ENCODE assay signal across 9 mouse cellular contexts in the genomic region with DNA sequence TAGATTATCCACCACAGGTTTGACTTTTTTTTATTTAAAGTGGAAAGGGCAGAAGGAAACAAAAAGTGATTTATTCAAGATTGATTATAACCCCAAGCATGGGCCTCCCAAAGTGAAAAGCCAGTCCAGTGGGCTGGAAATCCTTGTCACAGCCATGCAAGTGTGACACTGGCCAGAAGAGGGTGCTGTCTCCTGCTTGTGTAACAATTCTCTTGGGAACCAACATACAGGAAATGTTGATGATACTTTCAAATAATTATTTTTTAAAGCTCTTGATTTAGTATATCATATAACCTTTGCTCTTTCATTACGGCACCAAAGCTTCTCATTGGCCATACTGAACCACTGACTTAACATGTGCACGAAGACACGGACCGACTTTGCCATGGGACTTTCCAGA. TPM values are rescaled to one million over a fixed set of nuclear protein-coding genes. Genes with fewer than 3 reads are reported as not detected.
DNase-seq lines count a peak whose midpoint lies in the region; ATAC-seq lines count a peak whose summit lies in the region.
"Had no signal": no experiment of that assay in that cellular context is flagged by ENCODE, and none has a peak within 500 bp of the region (broad histone marks: within the 10 kb centered on the region; RNA-seq: fewer than 3 reads in every experiment).

No protein-coding gene starts in this region.

- 80% methylated on average over 4 of the region's 4 CpGs for WGBS in hindbrain, embryonic 10.5 days
- 77% methylated on average over 4 of the region's 4 CpGs for WGBS in hindbrain, embryonic 13.5 days

- H3K27ac ChIP-seq in hindbrain, embryonic 10.5 days, result no peak overlapping the region
- no peak overlapping the region for H3K27ac ChIP-seq in hindbrain, embryonic 13.5 days
- H3K27ac ChIP-seq: neural tube, embryonic 12.5 days had no signal

- peak; percentile 51 for DNase-seq in hindbrain, embryonic 10.5 days (ENCODE audit: low spot score)
- DNase-seq in ES-CJ7 (ENCODE audit: low read depth, low spot score), result peak; percentile 63
- peak; percentile 30 for DNase-seq in c-Kit-negative CD71-positive TER-119-positive erythroid progenitor cells, embryonic 14.5 days (ENCODE audit: low read depth, low spot score)
- DNase-seq in gastrocnemius, postnatal 36 days, result peak; percentile 25 to 42
- DNase-seq in layer of hippocampus, postnatal 25 days (ENCODE audit: extremely low spot score in 1 of 2, low spot score in 1 of 2), result peak; percentile 64 to 86
- peak; percentile 59 for DNase-seq in mesoderm, embryonic 11.5 days (ENCODE audit: low read depth, low spot score)
- peak; percentile 78 for DNase-seq in testis, postnatal 10 days (ENCODE audit: low spot score)

- no peak for ATAC-seq in hindbrain, embryonic 13.5 days (ENCODE audit: low FRiP score)

- H3K4me1 ChIP-seq in hindbrain, embryonic 10.5 days (replicated peaks), result no peaks in the 10 kb centered on the region
- H3K4me1 ChIP-seq in hindbrain, embryonic 13.5 days (replicated peaks), result no peaks in the 10 kb centered on the region
- H3K4me1 ChIP-seq: neural tube, embryonic 12.5 days had no signal

- H3K4me2 ChIP-seq in hindbrain, embryonic 13.5 days, result no peak overlapping the region
- H3K4me2 ChIP-seq: neural tube, embryonic 12.5 days had no signal

- no peak overlapping the region for H3K4me3 ChIP-seq in hindbrain, embryonic 10.5 days
- no peak overlapping the region for H3K4me3 ChIP-seq in hindbrain, embryonic 13.5 days
- H3K4me3 ChIP-seq: neural tube, embryonic 12.5 days had no signal

- no peak overlapping the region for H3K9ac ChIP-seq in hindbrain, embryonic 13.5 days
- H3K9ac ChIP-seq: neural tube, embryonic 12.5 days had no signal

- intact Hi-C loops in gastrocnemius, postnatal 36 days (cut with DNase I), result loop anchor here (2.0 to 10.0 kb wide), 2 partner anchors 62 to 200 kb away; no protein-coding TSS in a partner anchor

- H3K27me3 ChIP-seq in hindbrain, embryonic 10.5 days (ENCODE audit: insufficient read depth, poor library complexity, severe bottlenecking), result no peaks in the 10 kb centered on the region
- H3K27me3 ChIP-seq in hindbrain, embryonic 13.5 days, result no peaks in the 10 kb centered on the region
- H3K27me3 ChIP-seq: neural tube, embryonic 12.5 days had no signal

- no peaks in the 10 kb centered on the region for H3K9me3 ChIP-seq in hindbrain, embryonic 10.5 days
- H3K9me3 ChIP-seq in hindbrain, embryonic 13.5 days, result no peaks in the 10 kb centered on the region
- H3K9me3 ChIP-seq: neural tube, embryonic 12.5 days had no signal

- H3K36me3 ChIP-seq in hindbrain, embryonic 10.5 days, result no peaks in the 10 kb centered on the region
- H3K36me3 ChIP-seq in hindbrain, embryonic 13.5 days, result no peaks in the 10 kb centered on the region
- H3K36me3 ChIP-seq: neural tube, embryonic 12.5 days had no signal

RNA-seq across cellular contexts. Expression of gene Lgals3, which starts 32.7 kb away (rescaled TPM):
- polyA plus RNA-seq in hindbrain, embryonic 10.5 days (2016; fragmentation: Nextera tagmentation; extraction: Ambion mirVana), result 0.43 and 0.91 TPM in 2 replicates
- polyA plus RNA-seq in hindbrain, embryonic 13.5 days (2015; fragmentation: Nextera tagmentation; extraction: Ambion mirVana), result 1.7 and 1.9 TPM in 2 replicates
- total RNA-seq in gastrocnemius, postnatal 36 days (2021), result 1 to 10 TPM; 2.8 to 5.8 TPM
- total RNA-seq in layer of hippocampus, postnatal 25 days (2021), result 1 to 10 TPM in 1 of 2 experiments, under 1 TPM in 1; 0.91 to 1.3 TPM

RNA-seq across cellular contexts. Expression of gene Mapk1ip1l, which starts 36.8 kb away (rescaled TPM):
- polyA plus RNA-seq in hindbrain, embryonic 10.5 days (2016; fragmentation: Nextera tagmentation; extraction: Ambion mirVana), result 72.0 and 104 TPM in 2 replicates
- polyA plus RNA-seq in hindbrain, embryonic 13.5 days (2015; fragmentation: Nextera tagmentation; extraction: Ambion mirVana), result 52.3 and 55.9 TPM in 2 replicates
- total RNA-seq in gastrocnemius, postnatal 36 days (2021), result 10 to 100 TPM; 21.6 to 22.5 TPM
- 10 to 100 TPM; 57.4 to 61.4 TPM for total RNA-seq in layer of hippocampus, postnatal 25 days (2021)

RNA-seq across cellular contexts. Expression of gene Socs4, which starts 58.1 kb away (rescaled TPM):
- polyA plus RNA-seq in hindbrain, embryonic 10.5 days (2016; fragmentation: Nextera tagmentation; extraction: Ambion mirVana), result 4.2 and 4.6 TPM in 2 replicates
- 3.2 and 3.3 TPM in 2 replicates for polyA plus RNA-seq in hindbrain, embryonic 13.5 days (2015; fragmentation: Nextera tagmentation; extraction: Ambion mirVana)
- total RNA-seq in gastrocnemius, postnatal 36 days (2021), result 1 to 10 TPM; 6.2 to 6.5 TPM
- total RNA-seq in layer of hippocampus, postnatal 25 days (2021), result 10 to 100 TPM; 11.1 TPM

RNA-seq across cellular contexts. Expression of gene Wdhd1, which starts 58.2 kb away (rescaled TPM):
- 36.9 and 54.8 TPM in 2 replicates for polyA plus RNA-seq in hindbrain, embryonic 10.5 days (2016; fragmentation: Nextera tagmentation; extraction: Ambion mirVana)
- polyA plus RNA-seq in hindbrain, embryonic 13.5 days (2015; fragmentation: Nextera tagmentation; extraction: Ambion mirVana), result 17.7 and 19.9 TPM in 2 replicates
- under 1 TPM; 0.59 to 0.64 TPM for total RNA-seq in gastrocnemius, postnatal 36 days (2021)
- total RNA-seq in layer of hippocampus, postnatal 25 days (2021), result 1 to 10 TPM; 5.1 to 5.4 TPM
